Mouse (Mus musculus): ENCODE measurements around the gene Cpne7. TPM values are rescaled to one million over a fixed set of nuclear protein-coding genes. Genes with fewer than 3 reads are reported as not detected.
"Not testable (repeated sequence)": the region's sequence is repeated elsewhere in the genome, so short reads cannot be mapped to it uniquely, and the experiment has no call there.

Gene Cpne7
- total RNA-seq (2014; fragmentation: Nextera tagmentation) (1.5 and 2.3 TPM in 2 replicates), total RNA-seq (2017) (1.0 and 1.2 TPM in 2 replicates)

DNA sequence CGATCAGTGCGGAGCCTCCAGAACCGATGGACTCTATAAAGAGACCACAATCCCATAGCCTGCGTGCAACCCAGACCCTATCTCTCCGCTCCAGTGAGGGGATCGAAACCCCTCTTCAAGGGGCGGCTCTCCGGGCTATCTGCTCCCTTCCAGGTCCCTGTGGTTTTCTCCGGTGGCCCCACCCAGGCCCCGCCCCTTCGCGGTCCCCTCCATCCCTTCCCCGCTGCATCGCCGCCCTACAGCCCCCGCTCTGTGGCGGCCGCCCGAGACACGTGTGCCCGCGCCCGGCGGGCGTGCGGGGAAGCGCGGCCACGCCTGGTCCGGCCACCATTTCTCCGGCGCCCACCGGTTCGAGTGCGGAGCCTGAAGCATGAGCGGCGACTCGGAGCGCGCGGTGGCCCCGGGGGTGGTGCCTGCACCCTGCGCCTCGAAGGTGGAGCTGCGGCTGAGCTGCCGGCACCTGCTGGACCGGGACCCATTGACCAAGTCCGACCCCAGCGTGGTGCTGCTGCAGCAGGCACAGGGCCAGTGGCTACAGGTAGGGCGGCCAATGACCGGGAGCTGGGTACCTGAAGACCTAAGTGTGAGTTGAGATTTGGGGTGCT is at the start of gene Cpne7:
Gene Cpne7, plus strand, starts transcription at position 248 of the 605 bp plus-strand sequence.
- peak; percentile 24 for ATAC-seq (replicated peaks; ENCODE audit: low FRiP score, low TSS enrichment, poor library complexity, severe bottlenecking)

DNA sequence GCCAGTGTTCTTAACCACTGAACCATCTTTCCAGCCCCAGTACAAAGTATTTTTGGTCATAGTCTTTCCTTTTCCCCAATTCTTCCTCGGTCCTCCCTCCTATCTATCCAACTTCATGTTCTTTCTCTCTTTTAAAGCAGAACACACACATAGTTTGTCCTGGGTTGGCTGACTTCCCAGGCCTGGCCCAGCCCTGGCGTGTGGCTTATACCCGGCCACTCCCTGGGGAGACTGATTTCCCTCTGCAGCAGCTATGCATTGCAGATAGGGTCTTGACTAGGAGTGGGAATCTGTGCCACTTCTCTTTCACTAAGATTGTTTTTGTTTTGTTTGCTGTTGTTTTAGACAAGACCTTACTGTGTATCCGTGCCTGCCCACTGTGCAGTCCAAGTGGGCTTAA is 46.0 kb upstream of the Cpne7 start:
- peak; percentile 73; the same call in 1 of the 2 replicates for ATAC-seq (replicated peaks; ENCODE audit: low FRiP score, low TSS enrichment, poor library complexity, severe bottlenecking)

DNA sequence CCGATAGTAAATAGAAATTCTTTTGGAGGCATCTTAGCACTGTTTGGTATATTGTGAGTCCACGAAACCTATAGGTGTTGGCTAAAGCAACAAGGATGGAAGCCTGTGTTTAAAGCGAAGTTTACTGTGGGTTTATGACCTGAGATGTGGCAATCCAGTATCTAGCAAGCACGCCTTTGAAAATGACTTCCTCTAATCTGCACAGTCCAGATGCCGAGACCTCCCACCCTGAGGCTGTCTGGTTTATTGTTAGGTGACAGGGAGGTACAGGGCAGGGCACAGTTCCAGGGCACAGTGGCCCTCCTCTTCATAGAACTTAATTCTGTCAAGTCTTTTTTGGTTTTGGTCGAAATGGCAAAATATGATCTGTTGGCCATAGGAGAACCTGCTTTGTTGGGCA is 40.0 kb upstream of the Cpne7 start:
- peak; percentile 66 for ATAC-seq (replicated peaks; ENCODE audit: low FRiP score, low TSS enrichment, poor library complexity, severe bottlenecking)

DNA sequence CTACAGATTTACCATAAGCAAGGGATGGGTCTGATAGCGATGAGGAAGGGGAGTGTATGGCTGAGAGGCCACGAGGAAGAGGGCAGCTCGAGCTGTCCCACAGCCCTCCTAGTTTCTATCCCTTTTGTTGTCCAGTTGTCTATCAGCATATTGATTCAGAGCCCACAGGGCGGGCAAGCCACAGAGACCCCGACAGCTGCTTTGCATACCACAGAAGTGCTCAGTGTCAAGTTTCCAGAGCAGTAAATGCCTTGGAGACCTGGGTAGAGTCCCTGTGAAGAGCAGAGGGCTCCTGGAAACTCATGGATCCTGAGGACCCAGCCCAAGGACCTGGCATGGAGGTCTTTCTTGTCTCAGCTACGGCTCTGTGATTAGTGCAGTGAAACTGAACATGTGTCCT is 34.2 kb upstream of the Cpne7 start:
- no peak for ATAC-seq (replicated peaks; ENCODE audit: low FRiP score, low TSS enrichment, poor library complexity, severe bottlenecking)

DNA sequence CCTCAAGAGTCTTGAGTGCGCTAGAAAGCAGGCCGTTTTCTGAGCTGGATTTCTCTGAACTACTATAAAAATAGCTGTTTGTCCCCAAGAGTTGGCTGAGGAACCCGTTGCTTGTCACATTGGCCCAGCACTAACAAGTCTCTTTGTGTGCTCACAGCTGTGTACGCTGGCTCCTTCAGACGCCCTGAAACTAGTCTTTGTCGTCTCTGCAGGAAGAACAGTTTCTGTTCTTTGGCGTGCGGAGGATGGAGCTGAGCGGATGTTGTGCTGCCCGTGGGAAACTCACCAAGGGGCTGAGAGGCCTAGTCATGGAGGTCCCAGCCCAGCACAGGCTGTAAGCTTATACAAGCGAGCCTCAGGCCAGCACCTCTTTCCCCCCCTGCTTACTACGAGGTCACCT is 33.6 kb upstream of the Cpne7 start:
- no peak for ATAC-seq (replicated peaks; ENCODE audit: low FRiP score, low TSS enrichment, poor library complexity, severe bottlenecking)

DNA sequence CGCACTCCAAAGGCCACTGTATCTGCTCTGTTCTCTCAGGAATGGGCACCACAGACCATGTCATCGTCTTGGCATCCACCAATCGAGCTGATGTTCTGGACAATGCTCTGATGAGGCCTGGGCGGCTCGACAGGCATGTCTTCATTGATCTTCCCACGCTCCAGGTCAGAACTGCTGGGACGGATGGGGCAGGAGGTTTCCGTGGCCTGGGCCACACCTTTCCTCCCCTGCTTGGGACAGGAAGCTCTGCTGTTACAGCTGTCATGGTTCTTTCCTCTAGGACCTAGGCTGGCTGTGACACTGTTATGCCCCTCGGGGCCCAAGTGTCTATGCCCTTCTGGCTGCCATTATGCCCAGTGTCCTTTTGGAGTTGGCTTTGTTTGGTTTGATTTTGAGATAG is 29.9 kb upstream of the Cpne7 start:
- ATAC-seq (replicated peaks; ENCODE audit: low FRiP score, low TSS enrichment, poor library complexity, severe bottlenecking) = no peak

DNA sequence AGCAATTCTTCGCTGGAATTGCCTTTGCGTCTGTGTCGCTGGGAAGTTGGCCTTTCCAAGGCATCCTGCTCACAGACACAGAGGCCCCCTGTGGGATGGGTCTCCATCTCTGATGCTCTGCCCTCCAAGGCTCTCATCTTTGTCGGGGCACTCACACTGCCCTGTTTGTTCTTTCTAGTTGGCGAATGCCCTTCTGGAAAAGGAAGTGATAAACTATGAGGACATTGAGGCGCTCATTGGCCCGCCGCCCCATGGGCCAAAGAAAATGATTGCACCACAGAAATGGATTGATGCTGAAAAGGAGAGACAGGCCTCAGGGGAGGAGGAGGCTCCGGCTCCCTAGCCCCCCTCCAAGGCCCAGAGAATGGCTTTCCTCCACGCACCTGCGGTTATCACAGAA is 20.0 kb upstream of the Cpne7 start:
- ATAC-seq (replicated peaks; ENCODE audit: low FRiP score, low TSS enrichment, poor library complexity, severe bottlenecking) = no peak

DNA sequence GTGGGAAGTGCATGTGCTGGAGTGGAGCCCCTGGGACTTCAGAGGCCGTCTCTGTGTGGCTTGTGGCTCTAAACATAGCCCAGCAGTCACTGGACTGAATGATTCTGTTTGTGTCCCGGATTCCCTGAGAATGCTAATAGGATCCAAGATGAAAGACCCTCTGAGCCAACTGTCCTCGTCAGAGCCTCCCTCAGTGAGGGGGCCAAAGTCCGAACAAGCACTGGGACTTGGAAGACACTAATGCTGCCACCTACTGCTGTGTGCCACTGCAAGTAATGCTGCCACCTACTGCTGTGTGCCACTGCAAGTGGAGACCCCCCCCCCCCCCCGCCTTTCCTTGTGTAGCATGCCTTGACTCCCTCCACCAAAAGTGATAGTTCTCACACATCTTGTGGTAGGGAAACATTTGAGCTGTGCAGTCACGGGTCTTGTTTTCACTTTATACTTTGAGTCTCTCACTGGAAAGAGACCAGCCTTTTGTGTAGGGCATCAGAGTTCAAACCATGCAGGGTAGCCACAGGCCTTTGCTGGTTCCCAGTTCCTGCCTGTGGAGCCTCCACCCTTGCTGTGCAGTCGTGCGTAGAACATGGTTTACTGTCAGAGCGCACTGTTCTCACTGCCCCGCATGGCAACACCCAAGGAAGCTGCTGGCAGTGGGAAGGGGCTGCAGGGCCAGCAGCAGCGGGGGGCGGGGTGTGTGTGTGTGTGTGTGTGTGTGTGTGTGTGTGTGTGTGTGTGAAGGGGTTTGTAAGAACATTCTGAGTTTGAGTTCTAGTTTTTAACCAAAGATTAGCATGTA is 19.2 kb upstream of the Cpne7 start:
- no peak for ATAC-seq (replicated peaks; ENCODE audit: low FRiP score, low TSS enrichment, poor library complexity, severe bottlenecking)

DNA sequence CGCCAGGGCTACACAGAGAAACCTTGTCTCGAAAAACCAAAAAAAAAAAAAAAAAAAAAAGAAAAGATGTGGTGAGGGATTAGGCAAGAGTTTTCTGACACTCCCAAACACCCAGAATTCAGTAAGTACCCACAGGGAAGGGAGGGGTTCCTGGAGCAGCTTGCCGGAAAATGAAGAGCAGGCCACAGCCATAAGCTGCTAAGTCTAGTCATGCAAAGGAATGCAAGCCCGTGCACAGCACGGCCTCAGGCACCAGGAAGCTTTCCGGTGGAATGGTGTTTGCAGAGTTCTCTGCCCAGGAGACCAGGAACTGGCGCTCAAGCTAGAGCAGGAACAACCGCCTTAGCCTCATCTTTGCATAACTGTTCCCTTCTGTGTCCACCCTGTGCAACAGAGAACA is 16.9 kb upstream of the Cpne7 start:
- no peak for ATAC-seq (replicated peaks; ENCODE audit: low FRiP score, low TSS enrichment, poor library complexity, severe bottlenecking)

DNA sequence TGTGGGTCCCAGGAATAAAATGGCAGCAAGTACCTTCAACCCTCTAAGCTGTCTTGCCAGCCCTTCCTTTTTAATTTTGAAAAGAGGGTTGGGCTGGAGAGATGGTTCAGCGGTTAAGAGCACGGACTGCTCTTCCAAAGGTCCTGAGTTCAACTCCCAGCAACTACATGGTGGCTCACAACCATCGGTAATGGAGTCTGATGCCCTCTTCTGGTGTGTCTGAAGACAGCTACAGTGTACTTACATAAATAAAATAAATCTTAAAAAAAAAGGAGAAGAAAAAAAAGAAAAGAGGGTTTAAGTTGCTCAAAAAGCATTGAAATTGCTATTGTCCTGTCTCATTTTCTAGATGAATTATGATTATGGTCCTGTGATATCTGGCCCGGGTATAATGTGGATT is 15.9 kb upstream of the Cpne7 start:
- no peak for ATAC-seq (replicated peaks; ENCODE audit: low FRiP score, low TSS enrichment, poor library complexity, severe bottlenecking)

DNA sequence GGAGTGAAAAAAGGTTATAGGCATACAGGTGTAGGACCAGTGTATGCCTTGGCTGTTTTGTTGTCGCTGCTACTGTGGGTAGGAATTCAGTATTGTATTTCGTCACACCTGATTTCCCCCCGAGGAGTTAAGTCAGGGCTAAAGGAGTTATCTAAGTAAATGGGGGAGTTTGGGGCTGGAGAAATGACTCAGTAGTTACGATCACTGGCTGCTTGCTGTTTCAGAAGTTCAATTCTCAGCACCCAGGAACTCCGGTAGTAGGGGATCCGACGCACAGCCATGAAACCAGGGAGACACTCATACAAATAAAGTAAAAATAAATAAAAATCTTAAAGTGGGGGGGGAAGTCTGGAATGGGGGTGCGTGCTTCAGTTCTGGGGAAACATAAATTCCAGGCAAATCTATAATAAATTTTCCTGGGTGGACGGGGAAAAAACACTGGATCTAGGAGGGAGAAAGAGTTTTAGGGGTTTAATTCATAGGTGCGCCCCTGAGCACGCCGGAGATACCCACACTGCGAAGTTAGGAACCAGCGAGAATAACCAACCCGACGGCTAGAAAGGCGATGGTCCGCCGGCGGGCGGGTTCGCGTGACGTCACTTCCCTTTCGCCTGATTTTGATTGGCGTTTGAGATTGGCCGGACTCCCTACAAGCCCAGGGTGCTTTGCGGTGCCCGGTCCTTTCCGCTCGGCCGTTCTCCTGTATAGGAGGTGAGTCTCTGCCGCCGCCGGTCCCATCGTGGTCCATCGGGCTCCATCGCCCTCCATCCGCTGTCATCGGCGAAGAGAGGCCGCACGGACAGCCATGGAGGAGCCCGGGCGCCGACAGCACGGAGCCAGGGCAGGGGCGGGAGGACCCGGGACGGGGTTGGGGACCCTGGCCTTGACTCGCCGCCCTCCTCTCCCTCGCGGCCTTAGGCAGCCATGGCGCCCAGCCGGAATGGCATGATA is 15.2 kb upstream of the Cpne7 start, which contains the start of gene Rpl13:
Gene Rpl13, plus strand, starts transcription at position 616 of the 951 bp plus-strand sequence.
- peak; percentile 88 for ATAC-seq (replicated peaks; ENCODE audit: low FRiP score, low TSS enrichment, poor library complexity, severe bottlenecking)

DNA sequence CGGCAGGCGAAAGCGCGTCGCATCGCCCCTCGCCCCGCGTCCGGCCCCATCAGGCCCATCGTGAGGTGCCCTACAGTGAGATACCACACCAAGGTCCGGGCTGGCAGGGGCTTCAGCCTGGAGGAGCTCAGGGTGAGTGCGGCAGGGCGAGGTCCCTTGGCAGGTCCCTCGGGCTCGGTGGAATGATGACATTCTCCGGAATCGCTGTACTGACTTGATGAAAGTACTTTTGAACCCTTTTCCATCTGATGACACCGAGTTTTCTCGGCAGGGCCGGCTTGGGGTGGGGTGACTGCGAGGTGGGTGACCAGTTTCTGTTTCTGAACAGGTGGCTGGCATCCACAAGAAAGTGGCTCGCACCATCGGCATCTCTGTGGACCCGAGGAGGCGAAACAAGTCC is 14.3 kb upstream of the Cpne7 start:
- not testable (repeated sequence) for ATAC-seq (replicated peaks; ENCODE audit: low FRiP score, low TSS enrichment, poor library complexity, severe bottlenecking)

DNA sequence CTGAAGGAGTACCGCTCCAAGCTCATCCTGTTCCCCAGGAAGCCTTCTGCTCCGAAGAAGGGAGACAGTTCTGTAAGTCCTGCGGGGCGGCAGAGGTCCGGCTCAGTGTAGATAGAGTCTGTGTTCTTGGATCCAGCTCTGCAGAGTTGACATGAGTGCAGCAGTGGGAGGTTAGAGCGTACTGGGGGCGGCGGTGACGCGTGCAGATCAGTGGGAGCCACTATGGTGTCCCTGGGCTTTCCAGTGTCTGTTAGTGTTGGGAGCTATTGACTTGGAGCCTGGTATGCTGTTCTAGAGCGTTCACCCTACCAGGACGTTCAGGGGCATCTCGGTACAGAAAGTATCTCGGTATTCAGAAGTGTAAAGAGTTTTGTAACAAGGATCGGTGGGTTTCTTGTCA is 13.9 kb upstream of the Cpne7 start:
- ATAC-seq (replicated peaks; ENCODE audit: low FRiP score, low TSS enrichment, poor library complexity, severe bottlenecking) = no peak

DNA sequence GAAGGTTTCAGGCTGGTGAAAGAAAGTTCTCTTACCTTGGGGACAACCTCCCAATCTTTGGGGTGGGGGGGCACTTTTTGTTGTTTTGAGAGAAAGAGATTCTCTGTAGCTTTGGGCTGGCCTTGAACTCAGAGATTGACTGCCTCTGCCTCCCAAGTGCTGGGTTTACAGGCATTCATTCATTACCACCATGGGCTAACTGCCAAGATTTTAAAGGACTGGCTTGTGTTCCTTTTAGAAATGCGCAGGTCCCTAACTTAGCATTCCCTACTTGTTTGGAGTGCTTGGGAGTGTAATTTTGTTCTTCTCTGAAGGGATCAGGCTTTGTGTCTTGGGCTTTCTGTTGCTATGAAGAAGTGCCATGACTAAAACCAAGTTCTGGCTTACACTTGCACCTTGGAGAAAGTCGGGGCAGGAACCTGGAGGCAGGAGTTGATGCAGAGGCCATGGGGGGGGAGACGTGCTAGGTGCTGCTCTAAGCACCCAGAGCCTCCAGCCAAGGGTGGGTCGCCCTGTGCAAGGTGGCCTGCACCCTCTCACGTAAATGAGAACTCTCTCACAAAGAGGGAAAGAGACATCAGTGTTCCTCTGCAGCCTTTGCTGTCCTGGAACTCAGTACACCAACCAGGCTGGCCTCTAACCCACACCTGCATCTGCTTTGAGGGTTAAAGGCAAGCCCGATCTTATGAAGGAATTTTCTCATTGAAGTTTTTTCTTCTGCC is 13.0 kb upstream of the Cpne7 start:
- no peak for ATAC-seq (replicated peaks; ENCODE audit: low FRiP score, low TSS enrichment, poor library complexity, severe bottlenecking)

DNA sequence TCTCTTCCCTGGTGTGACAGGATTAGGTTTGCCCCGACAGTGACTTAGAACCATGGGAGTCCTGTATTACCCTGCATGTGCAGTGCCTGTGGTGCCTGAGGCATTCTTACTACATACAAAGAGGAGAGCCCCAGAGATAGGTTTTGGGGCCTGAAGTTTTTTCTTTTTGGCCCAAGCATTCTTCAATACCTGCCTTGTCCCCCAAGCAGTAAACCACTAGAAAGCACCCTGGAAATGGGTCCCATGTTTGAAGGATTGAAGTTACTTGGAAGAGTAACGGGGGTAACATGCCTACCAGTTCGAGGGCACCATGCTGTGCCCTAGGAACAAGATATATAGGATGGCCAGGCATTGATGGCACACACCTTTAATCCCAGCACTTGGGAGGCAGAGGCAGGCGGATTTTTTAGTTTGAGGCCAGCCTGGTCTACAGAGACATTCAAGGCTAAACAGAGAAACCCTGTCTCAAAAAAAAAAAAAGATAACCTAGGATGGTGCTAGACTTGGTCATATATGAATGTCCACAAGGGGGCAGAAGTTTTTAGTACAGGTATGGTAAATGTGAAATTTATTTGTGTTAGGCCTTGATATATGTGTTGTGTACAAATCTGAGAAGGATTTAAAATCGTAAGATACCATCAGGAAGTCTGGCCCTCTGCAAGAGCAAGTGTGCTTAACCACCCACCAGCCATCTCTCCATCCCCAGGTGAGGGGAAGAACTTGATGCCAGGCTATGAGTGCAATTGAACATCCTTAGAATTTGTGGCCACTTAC is 11.4 kb upstream of the Cpne7 start:
- ATAC-seq (replicated peaks; ENCODE audit: low FRiP score, low TSS enrichment, poor library complexity, severe bottlenecking) = 0 out of 2 replicates have a peak, but pooled peaks have one; percentile 13

DNA sequence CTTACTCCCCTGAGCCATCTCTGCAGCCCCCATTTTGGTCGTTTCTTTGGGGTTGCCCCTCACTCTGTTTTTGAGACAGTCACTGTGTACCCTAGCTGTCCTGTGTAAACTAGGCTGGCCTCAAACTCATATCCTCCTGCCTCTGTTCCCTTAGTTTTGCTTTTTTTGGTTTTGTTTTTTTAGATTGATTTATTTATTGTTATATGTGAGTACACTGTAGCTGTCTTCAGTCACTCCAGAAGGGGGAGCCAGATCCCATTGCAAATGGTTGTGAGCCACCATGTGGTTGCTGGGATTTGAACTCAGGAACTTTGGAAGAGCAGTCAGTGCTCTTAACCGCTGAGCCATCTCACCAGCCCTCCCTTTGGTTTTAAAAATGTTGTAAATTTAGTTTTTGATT is 10.6 kb upstream of the Cpne7 start:
- no peak for ATAC-seq (replicated peaks; ENCODE audit: low FRiP score, low TSS enrichment, poor library complexity, severe bottlenecking)

DNA sequence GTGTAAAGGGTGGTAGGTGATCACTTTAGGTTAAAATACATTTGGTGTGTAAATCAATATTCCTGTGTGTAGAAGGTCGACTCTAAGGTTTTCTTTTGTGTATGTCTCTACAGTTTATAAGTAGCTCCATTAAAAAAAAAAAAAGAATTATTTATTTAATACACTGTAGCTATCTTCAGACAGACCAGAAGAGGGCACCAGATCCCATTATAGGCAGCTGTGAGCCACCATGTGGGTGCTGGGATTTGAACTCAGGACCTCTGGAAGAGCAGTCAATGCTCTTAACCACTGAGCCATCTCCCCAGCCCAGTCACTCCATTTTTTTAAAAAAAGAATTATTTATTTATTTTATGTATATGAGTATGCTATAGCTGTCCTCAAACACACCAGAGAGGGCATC is 9.2 kb upstream of the Cpne7 start:
- no peak for ATAC-seq (replicated peaks; ENCODE audit: low FRiP score, low TSS enrichment, poor library complexity, severe bottlenecking)

DNA sequence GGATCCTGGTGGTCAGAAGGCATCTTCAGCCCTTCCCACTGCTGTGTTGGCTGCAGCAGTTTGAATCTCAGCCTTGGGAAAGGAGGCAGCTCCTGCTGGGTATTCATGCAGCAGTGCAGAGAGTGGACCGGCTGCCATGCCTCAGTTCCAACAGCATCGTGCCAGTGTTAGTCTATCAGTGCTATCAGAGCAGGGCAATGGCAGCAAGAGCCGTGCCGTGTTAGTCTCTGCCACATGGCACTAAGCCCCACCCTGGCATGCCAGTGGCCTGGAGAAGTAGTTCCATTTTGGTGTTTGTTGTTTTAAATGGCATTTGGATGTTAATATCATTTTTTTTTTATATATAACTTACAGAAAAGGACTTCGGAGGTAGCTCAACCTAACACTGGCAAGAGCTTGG is 8.2 kb upstream of the Cpne7 start:
- no peak for ATAC-seq (replicated peaks; ENCODE audit: low FRiP score, low TSS enrichment, poor library complexity, severe bottlenecking)

DNA sequence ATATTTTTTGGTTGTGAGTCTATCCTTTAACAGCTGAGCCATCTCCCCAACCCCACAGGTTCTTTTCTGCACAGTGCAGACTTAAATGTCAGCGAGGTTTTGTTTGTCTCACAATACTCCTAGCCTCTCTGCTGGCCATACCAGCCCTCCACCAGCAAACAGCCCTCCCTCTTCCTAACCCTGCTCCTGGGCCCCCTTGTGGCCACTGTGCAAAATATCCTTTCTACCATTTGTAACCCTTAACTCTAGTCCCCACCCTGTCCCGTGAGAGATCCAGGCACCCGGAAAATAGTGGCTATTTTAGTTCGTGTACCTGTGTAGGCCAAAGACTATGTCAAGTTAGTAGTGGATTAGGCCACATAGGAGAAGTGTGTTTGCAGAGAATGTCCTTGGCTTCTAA is 6.5 kb upstream of the Cpne7 start:
- peak; percentile 63 for ATAC-seq (replicated peaks; ENCODE audit: low FRiP score, low TSS enrichment, poor library complexity, severe bottlenecking)

Data from megakaryocyte-erythroid progenitor cell, adult 5-6 weeks (primary cell).